Mouse (Mus musculus): ENCODE measurements around the gene Immp2l.

DNA sequence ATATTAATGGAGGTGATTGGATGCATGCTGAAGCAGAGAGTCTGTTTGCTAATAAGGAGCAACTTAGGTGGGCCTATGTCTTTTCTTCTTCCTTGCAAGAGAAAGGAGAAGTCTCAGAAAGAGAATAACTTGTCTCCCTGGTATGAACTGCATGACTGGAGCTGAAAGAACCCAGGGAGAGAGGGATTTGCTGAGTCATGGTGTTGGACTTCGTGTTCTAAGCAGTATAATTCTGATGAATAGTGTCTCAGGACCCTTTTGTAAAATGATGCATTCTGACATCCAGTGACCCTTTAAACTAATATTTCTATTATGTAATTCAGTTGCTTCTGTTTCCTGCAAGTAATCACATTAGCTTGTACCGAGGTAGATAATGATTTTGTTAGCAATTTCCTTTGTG lies 208.1 kb downstream of the Immp2l start:
- TF ChIP-seq POLR2A (IDR thresholded peaks at IDR 0.05; ENCODE audit: insufficient read depth, low read depth, low read length) (no peak), CTCF (IDR thresholded peaks at IDR 0.05) (no peak), EP300 (IDR thresholded peaks at IDR 0.05; ENCODE audit: insufficient read depth, low read depth, low read length) (no peak)

All from heart, adult 2 months (tissue).